Mouse (Mus musculus) limb, embryonic 10.5 days (tissue): Measurements from ENCODE around the gene Rpl23. TPM values are rescaled to one million over a fixed set of nuclear protein-coding genes. Genes with fewer than 3 reads are reported as not detected.
"Not testable (repeated sequence)": the region's sequence is repeated elsewhere in the genome, so short reads cannot be mapped to it uniquely, and the experiment has no call there.

Experiments used
- DNase-seq: peaks from one replicate; pipeline ENCODE4 v3.0.0-alpha.2; 2017; ENCODE audit warnings: low spot score
- H3K27ac ChIP-seq: fragments of 300-500 bp; sonication (generic); 2 replicates; pipeline ENCODE4 v1.5.1; 2016; ENCODE audit warnings: mild to moderate bottlenecking
- H3K27me3 ChIP-seq: fragments of 300-500 bp; sonication (generic); 2 replicates; pipeline ENCODE4 v1.6.1; 2016; ENCODE audit warnings: low read depth, mild to moderate bottlenecking; ENCODE audit not compliant: poor library complexity, severe bottlenecking
- H3K36me3 ChIP-seq: fragments of 300-500 bp; sonication (generic); 2 replicates; pipeline ENCODE4 v1.6.1; 2016; ENCODE audit warnings: mild to moderate bottlenecking, moderate library complexity
- H3K4me1 ChIP-seq: fragments of 300-500 bp; sonication (generic); 2 replicates; pipeline ENCODE4 v1.6.1; 2016
- H3K4me3 ChIP-seq: fragments of 300-500 bp; sonication (generic); 2 replicates; pipeline ENCODE4 v1.5.1; 2016; ENCODE audit warnings: mild to moderate bottlenecking, moderate library complexity
- H3K9me3 ChIP-seq: fragments of 300-500 bp; sonication (generic); replicated peaks from 2 replicates; pipeline ENCODE4 v1.6.1; 2016; ENCODE audit warnings: mild to moderate bottlenecking
- WGBS: fragments of 180-500 bp; shearing (Covaris S2); methylation state at CpG from one replicate; pipeline ENCODE4 v1.1.7; 2016; 5-methylcytosine and 5-hydroxymethylcytosine counted together
- polyA plus RNA-seq: library from polyadenylated mRNA; unstranded; fragments of >200 nt; fragmentation: Nextera tagmentation; extraction: Ambion mirVana; gene quantifications from 2 replicates; pipeline ENCODE4 v1.2.1, GENCODE M21; 2016

Gene Rpl23
- polyA plus RNA-seq, 1 experiment from 2014 or later: 449 TPM

DNA sequence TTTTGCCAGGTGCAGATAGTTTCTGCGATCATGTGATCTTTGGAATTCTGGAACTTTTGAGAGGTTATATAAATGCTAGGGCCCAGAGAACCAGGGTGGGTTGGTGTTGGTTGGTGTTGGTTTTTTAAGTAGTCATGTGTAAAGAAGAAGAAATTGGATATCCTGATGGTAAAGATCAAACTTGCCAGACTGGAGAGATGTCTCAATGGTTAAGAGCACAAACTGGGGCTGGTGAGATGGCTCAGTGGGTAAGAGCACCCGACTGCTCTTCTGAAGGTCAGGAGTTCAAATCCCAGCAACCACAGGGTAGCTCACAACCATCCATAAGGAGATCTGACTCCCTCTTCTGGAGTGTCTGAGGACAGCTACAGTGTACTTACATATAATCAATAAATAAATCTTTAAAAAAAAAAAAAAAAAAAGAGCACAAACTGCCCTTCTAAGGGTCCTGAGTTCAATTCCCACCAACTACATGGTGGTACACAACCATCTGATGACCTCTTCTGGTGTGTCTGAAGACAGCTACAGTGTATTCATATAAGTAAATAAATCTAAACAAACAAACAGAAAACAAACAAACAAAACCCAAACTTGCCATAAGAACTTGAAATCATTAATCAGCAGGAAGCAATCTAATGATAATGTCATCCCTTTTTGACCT is 8.7 kb upstream of the Rpl23 start:
- not testable (repeated sequence) for H3K27ac ChIP-seq, H3K4me3 ChIP-seq, DNase-seq, H3K4me1 ChIP-seq, H3K27me3 ChIP-seq, H3K36me3 ChIP-seq, H3K9me3 ChIP-seq
- 79% methylated on average over 2 of the region's 2 CpGs for WGBS

- Histone ChIP-seq H3K27me3 (no peaks in the 10 kb centered on the region), H3K4me1 (no peaks in the 10 kb centered on the region), H3K4me3 (no peak overlapping the region), H3K9me3 (no peaks in the 10 kb centered on the region), H3K36me3 (no peaks in the 10 kb centered on the region), H3K27ac (no peak overlapping the region)
- DNase-seq: no peak
- 87% methylated on average over 5 of the region's 5 CpGs for WGBS
These were observed 7.5 kb upstream of the Rpl23 start for GRCm38 (mm10) chr11:97789727-97790126.

- Histone ChIP-seq H3K9me3 (no peaks in the 10 kb centered on the region), H3K27me3 (no peaks in the 10 kb centered on the region), H3K27ac (no peak overlapping the region), H3K4me3 (no peak overlapping the region), H3K36me3 (no peaks in the 10 kb centered on the region), H3K4me1 (no peaks in the 10 kb centered on the region)
- 93% methylated on average over 3 of the region's 3 CpGs for WGBS
- no peak for DNase-seq
These were observed 5.7 kb upstream of the Rpl23 start for GRCm38 (mm10) chr11:97787961-97788360.

DNA sequence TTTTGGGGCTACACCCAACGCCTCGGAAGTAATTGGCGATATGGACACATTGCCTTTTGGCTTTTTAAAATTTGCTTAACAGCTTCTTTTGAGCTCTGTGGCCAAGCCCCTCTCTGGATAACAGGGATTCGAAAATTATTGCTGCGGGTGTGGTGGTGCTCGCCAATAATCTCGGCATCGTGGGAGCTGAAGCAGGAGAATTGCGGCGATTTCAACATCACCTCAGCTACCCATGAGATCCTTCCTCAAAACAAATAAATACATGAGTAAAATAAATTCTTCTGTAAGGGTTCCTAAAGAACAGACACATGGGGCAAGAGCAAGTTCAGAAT is 293 bp upstream of the Rpl23 start:
- under 1% methylated on average over 10 of the region's 10 CpGs for WGBS
- Histone ChIP-seq H3K36me3 (peaks cover 38% of the 10 kb centered on the region), H3K4me1 (peaks cover 14% of the 10 kb centered on the region), H3K4me3 (peak overlapping the region; percentile 80), H3K27me3 (no peaks in the 10 kb centered on the region), H3K9me3 (no peaks in the 10 kb centered on the region), H3K27ac (peak overlapping the region; percentile 98)
- no peak for DNase-seq

DNA sequence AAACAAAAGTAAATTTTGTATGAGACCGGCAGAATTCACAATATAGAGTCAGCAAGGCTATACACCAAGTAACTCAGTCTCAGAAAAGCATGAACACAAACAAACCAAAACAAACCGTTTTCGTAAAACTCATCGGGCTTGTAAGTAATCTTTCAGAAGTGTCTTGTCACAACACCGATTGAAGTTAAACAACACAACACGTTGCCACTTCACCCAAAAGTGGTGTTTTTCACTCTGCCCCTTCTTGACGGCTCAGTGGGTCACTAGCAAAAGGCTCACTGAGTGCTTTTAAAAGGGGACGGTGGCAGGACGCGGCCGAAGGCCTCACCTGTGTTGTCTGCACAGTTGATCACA is 782 bp downstream of the Rpl23 start:
- H3K27ac ChIP-seq: peak overlapping the region; percentile 98
- peaks cover 49% of the 10 kb centered on the region for H3K36me3 ChIP-seq
- WGBS: 3% methylated on average over 11 of the region's 11 CpGs

GRCm38 (mm10) chr11:97779968-97780701 is 2.1 kb downstream of the Rpl23 start:
- no peak overlapping the region for H3K27ac ChIP-seq
- peaks cover 62% of the 10 kb centered on the region for H3K36me3 ChIP-seq
- H3K9me3 ChIP-seq: no peaks in the 10 kb centered on the region
- peak overlapping the region; percentile 80 for H3K4me3 ChIP-seq
- no peak for DNase-seq
- no peaks in the 10 kb centered on the region for H3K27me3 ChIP-seq
- peaks cover 14% of the 10 kb centered on the region for H3K4me1 ChIP-seq
- WGBS: 91% methylated on average over 2 of the region's 2 CpGs

More for the DNA sequence above, 782 bp downstream of the Rpl23 start:
- peaks cover 14% of the 10 kb centered on the region for H3K4me1 ChIP-seq
- H3K9me3 ChIP-seq: no peaks in the 10 kb centered on the region
- no peak for DNase-seq
- peak overlapping the region; percentile 80 for H3K4me3 ChIP-seq
- H3K27me3 ChIP-seq: no peaks in the 10 kb centered on the region

DNA sequence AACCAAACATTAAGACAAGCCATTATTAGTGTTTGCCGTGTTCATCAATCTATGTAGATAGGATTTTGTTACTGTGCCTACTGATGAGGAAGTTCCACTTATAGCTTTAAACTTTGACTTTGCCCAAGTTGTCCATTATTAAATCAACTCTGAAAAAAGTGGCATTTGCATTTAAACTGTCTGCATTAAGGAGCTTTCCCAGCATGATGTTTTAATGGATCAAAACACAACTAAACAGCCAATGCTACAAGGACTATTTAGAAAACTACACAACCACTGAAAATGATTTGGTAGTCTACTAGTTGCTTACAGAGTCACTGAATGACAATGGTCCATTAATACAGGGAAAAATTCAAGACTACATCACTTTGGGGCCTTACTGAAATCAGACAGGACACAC is 3.3 kb downstream of the Rpl23 start:
- H3K4me1 ChIP-seq: peaks cover 14% of the 10 kb centered on the region
- H3K27me3 ChIP-seq: no peaks in the 10 kb centered on the region
- WGBS: 93% methylated on average over 1 of the region's 1 CpGs
- no peak overlapping the region for H3K4me3 ChIP-seq
- H3K36me3 ChIP-seq: peaks cover 67% of the 10 kb centered on the region
- H3K27ac ChIP-seq: no peak overlapping the region
- no peak for DNase-seq
- no peaks in the 10 kb centered on the region for H3K9me3 ChIP-seq

GRCm38 (mm10) chr11:97777129-97777529 is 5.1 kb downstream of the Rpl23 start:
- Histone ChIP-seq H3K36me3 (peaks cover 67% of the 10 kb centered on the region), H3K9me3 (no peaks in the 10 kb centered on the region), H3K4me3 (no peak overlapping the region), H3K27ac (no peak overlapping the region), H3K27me3 (no peaks in the 10 kb centered on the region), H3K4me1 (peaks cover 14% of the 10 kb centered on the region)
- WGBS: 35% methylated on average over 2 of the region's 2 CpGs
- peak; percentile 47 for DNase-seq

DNA sequence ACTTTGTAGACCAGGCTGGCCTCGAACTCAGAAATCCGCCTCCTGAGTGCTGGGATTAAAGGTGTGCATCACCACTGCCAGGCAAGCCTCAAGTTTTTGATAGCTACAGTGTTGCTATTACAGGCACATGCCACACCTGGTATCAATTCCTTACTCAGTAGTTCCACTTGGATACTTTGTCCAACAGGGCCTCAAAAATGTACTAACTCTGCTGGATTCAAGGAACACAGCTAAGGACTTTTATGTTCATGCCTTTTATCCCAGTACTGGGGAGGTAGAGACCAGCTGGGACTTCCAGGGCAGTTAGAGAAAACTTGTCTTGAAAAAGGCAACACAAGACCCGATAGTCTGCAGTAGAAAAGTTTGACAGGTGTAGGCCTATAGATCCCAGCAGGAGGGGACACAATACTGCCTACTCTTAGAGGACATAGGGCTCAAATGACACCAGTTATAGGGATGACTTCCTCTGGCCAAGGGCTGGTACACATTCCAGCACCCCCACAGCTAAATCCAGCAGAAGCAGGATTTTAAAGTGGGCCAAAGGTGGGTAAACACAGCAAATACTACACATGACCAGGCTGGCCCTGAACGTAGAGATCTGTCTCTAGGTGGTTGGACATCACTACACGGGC is 5.6 kb downstream of the Rpl23 start:
- no peak overlapping the region for H3K27ac ChIP-seq
- 60% methylated on average over 5 of the region's 5 CpGs for WGBS
- no peak overlapping the region for H3K4me3 ChIP-seq
- no peaks in the 10 kb centered on the region for H3K9me3 ChIP-seq
- DNase-seq: no peak
- H3K4me1 ChIP-seq: peaks cover 14% of the 10 kb centered on the region
- H3K36me3 ChIP-seq: peaks cover 67% of the 10 kb centered on the region
- H3K27me3 ChIP-seq: no peaks in the 10 kb centered on the region

DNA sequence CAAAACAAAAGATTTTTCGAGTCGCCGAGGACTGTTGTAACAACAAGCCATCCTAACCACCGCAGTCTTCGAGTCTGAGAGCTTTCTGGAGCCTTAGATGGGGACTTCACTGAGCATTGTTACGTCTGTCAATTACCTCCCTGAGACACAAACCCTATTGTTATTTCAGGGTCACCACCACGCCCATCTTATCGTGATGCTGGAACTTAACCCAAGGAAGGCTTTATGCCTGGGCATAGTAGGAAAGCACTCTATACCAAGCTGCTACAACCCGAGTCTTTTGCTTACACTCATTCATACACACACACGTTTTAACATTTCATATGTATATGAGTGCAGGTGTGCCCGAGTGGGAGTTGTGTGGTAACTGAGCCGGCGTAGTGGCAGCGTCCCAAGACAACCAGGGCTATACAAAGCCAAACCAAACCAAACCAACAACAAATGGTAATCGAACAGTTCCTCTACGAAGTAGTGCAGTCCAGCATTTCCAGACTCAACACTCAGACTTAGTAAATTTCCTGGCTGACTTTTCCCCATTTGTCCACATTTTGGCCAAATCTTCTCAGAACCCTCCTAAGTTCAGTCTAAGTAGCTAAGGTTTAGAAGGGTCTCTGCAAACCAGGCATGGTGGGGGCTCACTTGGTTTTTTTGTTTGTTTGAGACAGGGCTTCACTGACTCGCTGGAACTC is 6.3 kb downstream of the Rpl23 start, which contains the start of gene 1700001P01Rik:
Gene 1700001P01Rik (minus strand): TSS at position 111 of the 689 bp plus-strand sequence.
- WGBS: 57% methylated on average over 17 of the region's 17 CpGs
- H3K36me3 ChIP-seq: peaks cover 62% of the 10 kb centered on the region
- no peak within 1 kb of the TSS for H3K27ac ChIP-seq
- no peaks in the 10 kb centered on the region for H3K9me3 ChIP-seq
- no peaks in the 10 kb centered on the region for H3K27me3 ChIP-seq
- H3K4me1 ChIP-seq: peaks cover 12% of the 10 kb centered on the region
- no peak within 1 kb of the TSS for H3K4me3 ChIP-seq
- no peak for DNase-seq

- peaks cover 54% of the 10 kb centered on the region for H3K36me3 ChIP-seq
These were observed 7.1 kb downstream of the Rpl23 start for GRCm38 (mm10) chr11:97775186-97775585.

DNA sequence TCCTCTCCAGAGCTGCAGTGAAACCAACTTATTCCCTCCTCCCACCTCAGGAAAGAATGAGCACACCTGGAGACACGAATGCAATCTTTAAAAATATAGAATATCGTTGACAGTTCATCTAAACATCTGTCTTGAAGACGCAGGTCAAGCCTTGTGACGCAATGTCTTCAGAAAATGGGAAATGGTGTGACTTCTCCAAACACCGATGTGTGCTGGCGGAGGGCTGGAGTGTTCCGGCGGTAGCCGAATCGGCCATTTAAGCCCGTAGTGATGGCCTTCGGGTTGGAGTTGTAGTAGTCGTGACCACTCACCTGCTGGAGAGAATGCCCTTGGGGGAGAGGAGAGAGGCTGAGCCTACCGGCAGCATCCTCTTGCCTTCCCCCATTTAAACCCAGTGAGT is 10.8 kb downstream of the Rpl23 start:
- no peak overlapping the region for H3K4me3 ChIP-seq
- no peaks in the 10 kb centered on the region for H3K4me1 ChIP-seq
- peaks cover 17% of the 10 kb centered on the region for H3K36me3 ChIP-seq
- WGBS: 85% methylated on average over 14 of the region's 14 CpGs
- no peaks in the 10 kb centered on the region for H3K27me3 ChIP-seq
- no peaks in the 10 kb centered on the region for H3K9me3 ChIP-seq
- no peak for DNase-seq
- H3K27ac ChIP-seq: no peak overlapping the region

More at GRCm38 (mm10) chr11:97775186-97775585, 7.1 kb downstream of the Rpl23 start:
- H3K9me3 ChIP-seq: no peaks in the 10 kb centered on the region
- H3K27me3 ChIP-seq: no peaks in the 10 kb centered on the region
- H3K27ac ChIP-seq: no peak overlapping the region
- no peak overlapping the region for H3K4me3 ChIP-seq
- H3K4me1 ChIP-seq: peaks cover 4% of the 10 kb centered on the region
- DNase-seq: no peak
- WGBS: 81% methylated on average over 13 of the region's 13 CpGs

DNA sequence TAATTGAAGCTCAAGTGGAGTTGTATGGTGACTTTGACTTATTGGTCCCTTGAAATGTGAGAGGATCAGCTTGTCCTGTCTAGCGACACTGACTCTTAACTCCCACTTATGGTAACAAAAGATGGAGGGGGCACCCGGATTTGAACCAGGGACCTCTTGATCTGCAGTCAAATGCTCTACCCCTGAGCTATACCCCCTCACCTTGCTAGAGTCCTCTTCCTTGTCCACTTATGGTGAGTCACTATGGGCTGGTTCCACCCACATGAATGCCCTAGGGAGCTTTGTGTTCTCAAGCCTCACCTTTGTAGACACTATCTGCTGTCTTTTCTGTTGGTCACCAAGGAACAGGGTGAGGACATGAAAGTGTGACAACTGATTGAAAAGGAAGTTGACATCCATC is 12.5 kb downstream of the Rpl23 start:
- H3K9me3 ChIP-seq: no peaks in the 10 kb centered on the region
- H3K4me1 ChIP-seq: peaks cover 12% of the 10 kb centered on the region
- DNase-seq: no peak
- no peak overlapping the region for H3K4me3 ChIP-seq
- peaks cover 1% of the 10 kb centered on the region; the same call in 1 of the 2 replicates for H3K36me3 ChIP-seq
- H3K27ac ChIP-seq: no peak overlapping the region
- WGBS: 40% methylated on average over 2 of the region's 2 CpGs
- H3K27me3 ChIP-seq: no peaks in the 10 kb centered on the region
